Mouse (Mus musculus): Measurements from ENCODE around the gene Gnaq.

The Gnaq gene

GRCm38 (mm10) chr19:16318128-16318811 is 185.6 kb downstream of the Gnaq start:
- no peak for DNase-seq (ENCODE audit: low read depth, low spot score)

- DNase-seq (ENCODE audit: low read depth, low spot score), result no peak
Measured at GRCm38 (mm10) chr19:16319986-16320385, 187.4 kb downstream of the Gnaq start.

- no peak for DNase-seq (ENCODE audit: low read depth, low spot score)
Measured at GRCm38 (mm10) chr19:16322986-16323385, 190.4 kb downstream of the Gnaq start.

- DNase-seq (ENCODE audit: low read depth, low spot score), result peak; percentile 14
Measured at GRCm38 (mm10) chr19:16324239-16324638, 191.6 kb downstream of the Gnaq start.

GRCm38 (mm10) chr19:16325911-16326310 is 193.3 kb downstream of the Gnaq start:
- DNase-seq (ENCODE audit: low read depth, low spot score), result no peak

- no peak for DNase-seq (ENCODE audit: low read depth, low spot score)
Measured at GRCm38 (mm10) chr19:16327401-16328073, 194.9 kb downstream of the Gnaq start.

- peak; percentile 91 for DNase-seq (ENCODE audit: low read depth, low spot score)
Measured at GRCm38 (mm10) chr19:16328074-16328850, 195.6 kb downstream of the Gnaq start.

GRCm38 (mm10) chr19:16329056-16329455 is 196.4 kb downstream of the Gnaq start:
- peak; percentile 59 for DNase-seq (ENCODE audit: low read depth, low spot score)

GRCm38 (mm10) chr19:16329648-16330047 is 197.0 kb downstream of the Gnaq start:
- peak; percentile 60 for DNase-seq (ENCODE audit: low read depth, low spot score)

- DNase-seq (ENCODE audit: low read depth, low spot score), result no peak
Measured at GRCm38 (mm10) chr19:16330161-16330560, 197.5 kb downstream of the Gnaq start.

GRCm38 (mm10) chr19:16331047-16331446 is 198.4 kb downstream of the Gnaq start:
- DNase-seq (ENCODE audit: low read depth, low spot score), result no peak

- no peak for DNase-seq (ENCODE audit: low read depth, low spot score)
Measured at GRCm38 (mm10) chr19:16337866-16338530, 205.4 kb downstream of the Gnaq start.

- no peak for DNase-seq (ENCODE audit: low read depth, low spot score)
Measured at GRCm38 (mm10) chr19:16339954-16340586, 207.4 kb downstream of the Gnaq start.

GRCm38 (mm10) chr19:16342702-16343101 is 210.1 kb downstream of the Gnaq start:
- DNase-seq (ENCODE audit: low read depth, low spot score), result no peak

GRCm38 (mm10) chr19:16345516-16345915 is 212.9 kb downstream of the Gnaq start:
- DNase-seq (ENCODE audit: low read depth, low spot score), result no peak

- no peak for DNase-seq (ENCODE audit: low read depth, low spot score)
Measured at GRCm38 (mm10) chr19:16347037-16347436, 214.4 kb downstream of the Gnaq start.

GRCm38 (mm10) chr19:16353701-16354136 is 221.1 kb downstream of the Gnaq start:
- DNase-seq (ENCODE audit: low read depth, low spot score), result peak; percentile 67

- DNase-seq (ENCODE audit: low read depth, low spot score), result no peak
Measured at GRCm38 (mm10) chr19:16358148-16358547, 225.5 kb downstream of the Gnaq start.

- DNase-seq (ENCODE audit: low read depth, low spot score), result peak; percentile 34
Measured at GRCm38 (mm10) chr19:16358905-16359304, 226.3 kb downstream of the Gnaq start.

- no peak for DNase-seq (ENCODE audit: low read depth, low spot score)
Measured at GRCm38 (mm10) chr19:16366465-16367063, 233.9 kb downstream of the Gnaq start.

GRCm38 (mm10) chr19:16367218-16367617 is 234.6 kb downstream of the Gnaq start:
- no peak for DNase-seq (ENCODE audit: low read depth, low spot score)

Data from CD4-positive, CD25-positive, alpha-beta regulatory T cell, adult 2 months (primary cell).